Mouse (Mus musculus) brown adipose tissue, adult 24 weeks (tissue): ENCODE measurements around the gene Zcchc24. TPM values are rescaled to one million over a fixed set of nuclear protein-coding genes. Genes with fewer than 3 reads are reported as not detected.

ENCODE experiments used
- H3K27ac ChIP-seq: fragments of 200-500 bp; replicated peaks from 2 replicates; pipeline ENCODE4 v1.5.1; 2012; ENCODE audit warnings: low read depth, mild to moderate bottlenecking, low read length
- H3K4me1 ChIP-seq: fragments of 200-500 bp; 2 replicates; pipeline ENCODE4 v1.6.1; 2012; ENCODE audit warnings: low read length, mixed read lengths; ENCODE audit not compliant: control insufficient read depth, insufficient read depth, insufficient read length
- H3K4me3 ChIP-seq: fragments of 200-500 bp; 2 replicates; pipeline ENCODE4 v1.5.1; 2012; ENCODE audit warnings: low read depth, mild to moderate bottlenecking, low read length, moderate library complexity; ENCODE audit not compliant: insufficient read depth
- polyA plus RNA-seq: library from polyadenylated mRNA; stranded (reverse); fragments of >200 nt; gene quantifications from 2 replicates; pipeline ENCODE4 v1.2.4, GENCODE M21; 2012; ENCODE audit not compliant: missing spikeins, insufficient read depth, insufficient read length

The Zcchc24 gene
- polyA plus RNA-seq, 1 experiment, result 42.1 TPM

DNA sequence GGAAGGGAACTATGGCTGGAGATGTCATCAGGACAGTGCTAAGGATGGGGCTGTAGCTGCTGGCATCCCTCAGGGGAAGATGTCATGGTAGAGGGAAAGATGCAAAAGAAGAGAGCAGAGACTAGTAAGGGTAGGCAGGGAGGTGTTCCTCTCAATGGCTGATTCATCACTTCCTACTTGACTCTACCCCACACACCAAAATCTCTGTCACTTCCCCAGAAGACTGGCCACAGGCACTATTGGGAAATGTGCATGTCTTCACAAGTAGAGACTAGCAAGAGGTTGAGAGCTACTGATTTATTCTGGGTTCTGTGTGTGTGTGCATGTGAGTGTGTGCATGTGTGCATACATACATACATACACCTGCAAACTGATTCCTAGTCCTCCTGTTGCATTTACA lies 20.4 kb upstream of the Zcchc24 start:
- 0 out of 2 replicates have a peak, but pooled peaks cover 5% of the 10 kb centered on the region for H3K4me1 ChIP-seq
- no peak overlapping the region for H3K27ac ChIP-seq
- no peak overlapping the region for H3K4me3 ChIP-seq

DNA sequence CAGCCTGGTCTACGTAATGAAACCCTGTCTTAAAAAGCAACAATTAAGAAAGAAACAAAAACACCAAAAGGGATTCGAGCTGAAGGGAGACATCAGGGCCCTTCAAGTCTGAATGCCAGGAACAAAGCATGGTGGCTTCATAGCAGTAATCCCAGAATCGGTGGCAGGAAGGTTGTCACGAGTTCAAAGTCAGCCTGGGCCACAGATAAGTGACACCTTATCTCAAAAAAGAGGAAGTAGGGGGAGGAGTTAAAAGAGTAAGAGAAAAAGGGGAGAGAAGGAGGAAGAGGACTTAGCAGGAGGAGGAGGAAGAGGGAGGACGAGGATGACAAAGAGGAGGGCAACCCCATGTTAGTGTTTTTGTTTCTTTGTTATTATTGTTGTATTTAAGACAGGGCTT lies 19.4 kb upstream of the Zcchc24 start:
- no peak overlapping the region for H3K4me3 ChIP-seq
- no peak overlapping the region for H3K27ac ChIP-seq
- 0 out of 2 replicates have a peak, but pooled peaks cover 5% of the 10 kb centered on the region for H3K4me1 ChIP-seq

DNA sequence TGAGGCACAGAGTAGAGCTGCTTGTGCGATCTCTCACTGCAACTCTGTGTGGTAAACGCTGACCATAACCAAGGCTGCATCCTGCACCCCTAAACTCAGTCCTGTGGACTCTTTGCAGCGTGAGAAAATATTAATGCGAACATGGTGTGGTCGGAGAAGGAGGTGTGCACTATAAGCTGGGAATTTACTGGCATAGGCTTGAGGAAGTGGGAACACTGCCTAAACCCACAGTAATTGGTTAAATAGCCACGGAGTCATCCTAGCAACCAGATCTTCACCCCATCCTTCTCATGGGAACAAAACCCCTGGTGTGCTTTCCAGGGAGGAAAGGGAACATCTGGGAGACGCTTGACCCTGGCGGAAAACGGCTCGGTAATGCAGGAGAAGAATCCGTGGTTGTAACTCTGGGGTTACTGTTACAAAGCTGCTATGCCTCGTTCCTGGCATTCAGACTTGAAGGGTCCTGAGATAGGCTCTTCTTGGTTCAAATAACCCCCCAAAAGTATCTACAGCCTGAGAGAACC lies 18.6 kb upstream of the Zcchc24 start:
- Histone ChIP-seq H3K4me1 (0 out of 2 replicates have a peak, but pooled peaks cover 5% of the 10 kb centered on the region), H3K4me3 (no peak overlapping the region), H3K27ac (0 out of 2 replicates have a peak overlapping the region, but pooled peaks have one; percentile 26)

DNA sequence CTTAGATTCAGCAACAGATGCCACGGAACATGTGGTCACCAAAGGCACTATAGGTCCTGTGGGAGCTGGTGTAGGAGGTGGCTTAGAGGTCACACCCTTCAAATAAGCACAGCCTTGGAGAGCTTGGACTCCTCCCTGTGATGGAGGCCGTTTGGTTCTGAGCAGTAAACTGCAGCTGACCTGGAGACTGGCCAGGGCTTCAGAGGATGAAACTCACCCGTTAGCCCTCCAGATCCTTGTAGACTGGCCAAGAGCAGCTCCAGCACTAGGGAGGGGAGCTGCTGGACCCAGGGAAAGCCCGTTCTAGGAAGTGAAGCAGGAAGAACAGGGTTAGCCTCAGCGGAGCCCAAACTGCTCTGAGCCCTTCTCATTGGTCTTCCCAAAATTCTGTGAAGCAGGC lies 18.1 kb upstream of the Zcchc24 start:
- Histone ChIP-seq H3K4me1 (0 out of 2 replicates have a peak, but pooled peaks cover 5% of the 10 kb centered on the region), H3K27ac (0 out of 2 replicates have a peak overlapping the region, but pooled peaks have one; percentile 26)

DNA sequence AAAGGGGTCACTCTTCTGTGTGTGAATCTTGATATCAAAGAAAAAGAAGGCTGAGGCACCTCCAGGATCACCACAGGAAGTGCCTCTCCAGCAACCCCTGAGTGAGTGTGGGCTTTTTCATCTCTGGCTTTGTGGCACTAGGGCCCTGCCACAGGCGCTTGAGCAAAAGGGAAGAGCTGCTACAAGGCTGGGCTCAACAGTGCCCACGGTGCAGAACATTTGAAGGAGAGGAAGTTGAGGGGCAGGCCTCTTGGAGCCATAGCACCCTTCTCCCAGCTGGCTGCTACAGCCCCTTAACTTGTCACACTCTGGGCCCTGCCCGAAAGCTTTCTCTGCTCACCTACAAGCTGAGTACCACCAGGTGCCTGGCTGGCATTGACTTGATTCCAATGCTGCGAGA lies 16.4 kb upstream of the Zcchc24 start:
- Histone ChIP-seq H3K4me1 (no peaks in the 10 kb centered on the region; the same call in 1 of the 2 replicates), H3K27ac (no peak overlapping the region), H3K4me3 (no peak overlapping the region)

More for the DNA sequence above, 18.1 kb upstream of the Zcchc24 start:
- H3K4me3 ChIP-seq, result no peak overlapping the region

DNA sequence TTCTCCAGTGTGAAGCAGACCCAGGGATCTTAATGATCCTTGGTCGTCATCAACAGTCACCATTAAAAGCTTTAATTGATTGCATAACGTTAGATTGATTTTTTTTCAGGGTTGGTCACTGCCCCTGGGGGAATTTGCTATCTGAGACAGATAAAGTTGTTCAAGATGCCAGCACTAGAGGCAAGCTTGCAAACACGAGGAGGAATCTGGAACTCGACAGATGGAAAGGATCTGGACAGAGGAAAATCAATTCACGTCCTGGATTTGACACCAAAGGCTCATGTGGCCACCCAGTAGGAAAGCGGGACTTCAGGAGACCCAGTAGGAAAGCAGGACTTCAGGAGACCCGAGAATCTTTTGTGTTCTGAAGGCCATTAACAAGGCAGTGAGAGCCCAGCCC lies 14.4 kb upstream of the Zcchc24 start:
- Histone ChIP-seq H3K4me1 (no peaks in the 10 kb centered on the region; the same call in 1 of the 2 replicates), H3K4me3 (no peak overlapping the region), H3K27ac (no peak overlapping the region)

DNA sequence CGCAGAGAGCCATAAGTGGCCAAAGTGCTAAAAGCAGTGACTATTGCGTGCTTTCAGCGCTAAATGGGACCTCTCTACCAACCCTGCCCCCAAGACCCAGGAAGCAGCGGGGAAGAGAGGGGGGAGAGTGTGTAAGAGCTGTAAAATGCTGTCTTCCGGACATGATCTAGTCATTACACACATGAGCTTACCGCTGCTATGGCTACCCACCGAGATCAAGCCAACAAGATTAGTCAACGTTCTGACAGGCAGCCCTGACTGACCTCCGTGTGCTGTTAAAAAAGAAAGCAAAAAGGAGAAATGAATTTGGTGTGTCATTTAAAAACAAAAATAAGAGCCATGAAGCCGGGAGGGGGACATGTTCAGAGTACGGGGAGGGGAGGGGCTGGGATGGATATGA lies 11.8 kb upstream of the Zcchc24 start:
- Histone ChIP-seq H3K27ac (no peak overlapping the region), H3K4me3 (no peak overlapping the region), H3K4me1 (no peaks in the 10 kb centered on the region; the same call in 1 of the 2 replicates)

DNA sequence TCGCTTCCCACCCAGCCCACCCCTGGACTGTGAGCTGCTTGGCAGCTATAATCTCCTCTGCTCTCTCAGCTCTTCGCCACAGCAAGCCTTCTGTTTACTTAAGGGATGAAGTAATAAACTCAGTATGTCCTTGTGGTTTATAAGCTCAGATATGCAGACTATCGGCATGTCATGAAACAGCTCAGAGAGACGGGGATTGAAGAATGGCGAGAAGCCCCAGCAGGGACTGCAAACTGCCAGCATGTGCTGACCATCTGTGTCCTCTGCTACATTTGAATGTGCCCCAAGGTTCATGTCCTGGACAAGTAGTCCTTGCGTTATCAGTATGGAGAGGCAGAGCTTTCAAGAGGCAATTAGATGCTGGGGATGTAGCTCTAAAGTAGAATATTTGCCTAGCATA lies 7.5 kb upstream of the Zcchc24 start:
- Histone ChIP-seq H3K4me1 (peaks cover 3% of the 10 kb centered on the region; the same call in 1 of the 2 replicates), H3K27ac (no peak overlapping the region), H3K4me3 (no peak overlapping the region)

DNA sequence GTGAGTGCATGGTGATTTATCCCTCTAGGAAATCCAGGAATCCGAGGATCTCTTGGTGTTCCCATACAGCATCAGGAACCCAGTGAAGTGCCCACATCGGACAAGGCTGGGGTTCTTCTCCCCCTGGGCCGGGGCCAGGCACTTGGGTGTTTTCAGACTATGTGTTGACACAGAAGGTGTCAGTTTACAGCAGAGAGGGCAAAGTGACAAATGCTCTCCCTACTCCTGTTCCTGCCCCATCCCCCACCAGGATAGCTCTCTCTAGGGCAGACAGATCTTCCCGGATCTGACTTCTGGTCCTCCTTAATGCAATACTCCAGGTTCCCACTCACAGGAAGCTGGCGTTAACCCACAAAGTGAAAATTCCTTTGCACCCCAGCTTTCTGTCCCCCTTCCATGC lies 5.3 kb upstream of the Zcchc24 start:
- Histone ChIP-seq H3K27ac (no peak overlapping the region), H3K4me1 (peaks cover 3% of the 10 kb centered on the region; the same call in 1 of the 2 replicates), H3K4me3 (no peak overlapping the region)

DNA sequence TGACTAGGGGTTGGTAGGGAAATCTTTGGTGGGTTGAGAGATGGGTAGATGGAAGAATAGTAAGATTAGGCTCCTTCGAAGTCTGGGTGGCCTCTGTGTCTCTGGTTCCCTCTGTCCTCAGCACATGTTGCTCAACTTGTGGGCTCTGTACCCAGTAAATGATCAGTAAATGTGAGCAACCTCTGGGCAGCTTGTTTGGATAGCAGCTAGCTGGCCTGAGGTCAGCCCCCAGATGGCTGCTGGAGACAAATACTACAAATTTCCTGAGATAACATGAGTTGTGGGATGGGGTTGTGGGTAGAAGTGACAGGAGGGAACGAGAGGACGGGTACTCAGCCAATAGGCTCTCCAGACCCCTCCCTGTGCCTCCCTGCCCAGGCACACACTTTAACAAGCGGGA lies 4.2 kb upstream of the Zcchc24 start:
- no peak overlapping the region for H3K27ac ChIP-seq
- no peak overlapping the region for H3K4me3 ChIP-seq

DNA sequence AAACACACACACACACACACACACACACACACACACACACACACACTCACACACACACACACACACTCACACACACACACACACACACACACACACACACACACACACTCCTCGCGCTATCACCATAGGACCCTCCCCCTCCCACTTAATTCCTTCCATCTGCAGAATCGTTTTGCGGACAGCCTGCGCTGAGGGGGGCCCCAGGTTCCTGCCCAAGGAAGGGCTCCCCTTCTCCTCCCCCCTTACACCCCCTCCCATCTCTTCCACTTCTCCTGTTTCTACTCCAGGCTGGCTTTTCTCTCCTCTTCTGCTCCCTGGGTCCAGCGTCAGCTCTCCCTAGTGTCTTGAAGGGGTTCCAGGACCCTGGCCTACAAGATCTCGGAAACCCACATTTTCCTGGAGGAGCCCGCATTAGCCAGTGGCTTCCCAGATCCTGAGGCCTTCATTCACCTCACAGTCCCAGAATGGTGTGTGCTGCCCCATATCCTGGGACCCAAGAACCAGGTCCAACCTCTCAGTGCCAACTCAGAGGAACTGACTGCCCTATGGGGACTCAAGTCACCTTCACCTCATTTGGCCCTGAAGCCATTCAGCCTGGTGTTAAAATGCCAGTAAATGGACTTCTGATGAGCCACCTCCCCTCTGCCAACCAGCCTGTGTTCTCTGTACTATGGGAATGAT lies 927 bp upstream of the Zcchc24 start:
- Histone ChIP-seq H3K27ac (peak overlapping the region; percentile 66), H3K4me3 (0 out of 2 replicates have a peak overlapping the region, but pooled peaks have one; percentile 99), H3K4me1 (peaks cover 17% of the 10 kb centered on the region)

More for the DNA sequence above, 4.2 kb upstream of the Zcchc24 start:
- H3K4me1 ChIP-seq, result peaks cover 3% of the 10 kb centered on the region; the same call in 1 of the 2 replicates

DNA sequence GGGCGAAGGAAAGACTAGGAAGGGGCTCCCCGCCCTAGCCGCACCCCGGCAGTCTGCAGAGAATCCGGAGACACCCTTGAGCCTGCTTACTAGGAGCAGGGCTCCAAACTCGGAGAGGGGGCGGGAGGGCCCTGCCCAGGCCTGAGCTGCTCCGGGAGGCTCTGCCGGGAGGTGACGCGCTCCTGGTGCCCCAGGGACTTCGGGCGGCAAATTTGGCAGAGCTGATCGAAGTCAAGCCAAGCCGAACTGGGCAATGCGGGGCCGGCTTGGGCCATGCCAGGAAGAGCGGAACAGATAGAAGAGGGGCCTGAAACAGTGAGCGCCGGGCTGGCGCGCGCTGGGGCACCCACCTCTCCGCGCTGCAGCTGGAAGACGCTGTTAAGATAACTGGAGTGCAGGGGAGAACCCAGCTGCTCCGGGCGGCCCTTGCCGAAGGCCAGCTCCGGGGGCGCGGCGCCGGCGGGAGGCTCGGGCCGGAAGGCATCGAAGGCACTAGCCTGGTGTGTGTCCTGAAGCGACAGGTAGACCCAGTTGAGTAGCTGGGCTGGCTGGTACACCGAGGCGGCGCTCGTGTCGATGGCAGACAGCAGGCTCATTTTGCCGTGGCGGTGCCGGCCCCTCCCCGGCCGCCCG lies 462 bp downstream of the Zcchc24 start:
- Histone ChIP-seq H3K4me1 (peaks cover 14% of the 10 kb centered on the region), H3K27ac (peak overlapping the region; percentile 84), H3K4me3 (peak overlapping the region; percentile 99)

DNA sequence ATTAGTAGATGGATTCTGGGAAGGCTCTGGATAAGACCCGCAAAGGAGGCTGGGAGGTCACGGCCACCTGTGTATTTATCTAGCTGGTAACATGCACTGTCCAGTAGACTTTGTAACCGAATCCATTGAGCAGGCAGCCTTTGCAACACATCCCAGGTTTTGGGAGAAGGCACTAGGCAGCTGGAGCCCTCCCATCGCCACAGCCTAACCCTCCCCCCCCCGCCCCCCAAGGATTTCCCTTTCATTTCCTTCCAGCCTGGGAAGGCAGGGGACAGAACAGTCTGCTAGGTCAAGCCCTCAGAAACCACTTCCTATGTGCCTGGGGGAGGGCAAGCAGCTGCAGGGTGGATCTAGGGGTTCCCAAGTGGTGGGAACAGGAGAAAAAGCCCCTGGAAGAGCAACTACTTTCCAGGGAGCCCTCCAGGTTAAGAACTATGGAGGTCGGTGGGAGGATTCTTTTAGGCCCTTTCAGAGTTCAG lies 1.1 kb downstream of the Zcchc24 start:
- Histone ChIP-seq H3K4me3 (peak overlapping the region; percentile 99), H3K27ac (peak overlapping the region; percentile 84)

DNA sequence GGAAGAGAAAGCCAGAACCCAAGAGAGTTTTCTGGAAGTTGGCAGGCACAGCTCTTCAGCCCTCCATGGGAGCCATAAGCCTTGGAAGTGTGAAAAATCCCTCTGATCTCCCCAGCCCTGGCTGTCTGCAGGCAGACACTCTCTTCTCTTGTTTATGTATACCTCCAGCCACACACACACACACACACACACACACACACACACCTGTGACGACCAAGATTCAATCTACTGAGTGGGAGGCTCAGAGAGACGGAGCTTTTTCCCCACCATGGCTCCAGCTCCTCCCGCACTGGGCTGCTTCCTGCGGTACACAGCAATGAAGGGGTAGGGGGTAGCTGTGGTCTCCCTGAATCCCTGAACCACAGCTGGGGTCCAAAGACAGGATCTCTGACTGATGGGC lies 2.4 kb downstream of the Zcchc24 start:
- peak overlapping the region; percentile 37 for H3K4me3 ChIP-seq
- no peak overlapping the region for H3K27ac ChIP-seq
- H3K4me1 ChIP-seq, result peaks cover 26% of the 10 kb centered on the region

More for the DNA sequence above, 1.1 kb downstream of the Zcchc24 start:
- peaks cover 17% of the 10 kb centered on the region for H3K4me1 ChIP-seq

DNA sequence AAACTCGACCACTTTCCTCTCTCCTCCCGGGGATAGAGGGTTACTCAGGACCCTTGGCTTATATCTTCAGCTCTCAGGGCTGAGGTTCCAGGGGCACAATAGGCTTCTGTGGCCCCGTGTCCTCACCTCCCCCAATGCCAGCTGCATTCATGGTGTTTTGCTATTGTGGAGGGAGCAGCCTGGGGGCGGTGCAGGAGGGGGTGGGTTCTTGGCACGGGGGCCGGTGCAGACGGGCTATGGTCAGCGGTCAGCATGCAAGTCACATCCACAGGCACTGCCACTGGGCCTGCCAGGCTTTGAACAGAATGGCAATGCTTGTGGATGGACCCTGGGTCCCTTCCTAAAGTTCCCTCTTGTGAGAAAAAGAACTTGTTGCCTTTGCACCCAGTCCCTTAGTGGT lies 2.9 kb downstream of the Zcchc24 start:
- peak overlapping the region; percentile 37 for H3K4me3 ChIP-seq
- H3K27ac ChIP-seq, result no peak overlapping the region
- H3K4me1 ChIP-seq, result peaks cover 30% of the 10 kb centered on the region
